Mouse (Mus musculus) gastrocnemius, postnatal 36 days (tissue): Measurements from ENCODE around the gene Zranb3. TPM values are rescaled to one million over a fixed set of nuclear protein-coding genes. Genes with fewer than 3 reads are reported as not detected.
"Not testable (repeated sequence)": the region's sequence is repeated elsewhere in the genome, so short reads cannot be mapped to it uniquely, and the experiment has no call there.

Experiments used
- DNase-seq, 2 experiments: peaks; one replicate each; pipeline ENCODE4 v3.0.0; 2022
- intact Hi-C: fragments of 180-260 bp; cut with DNase I; formaldehyde crosslinking; loops from one replicate; pipeline ENCODE4 v1.15.1; 2025
- long read RNA-seq, 2 experiments: library from polyadenylated mRNA; stranded (forward); transcript quantifications; one replicate each; pipeline ENCODE4 v2.0.0; 2021
- total RNA-seq, 2 experiments: library from RNA; stranded (reverse); gene quantifications; 2 replicates each; pipeline ENCODE4 v1.2.3; 2021

Gene Zranb3
- 1 to 10 TPM; 4.8 to 5.4 TPM for total RNA-seq
- long read RNA-seq, experiment 1, partial matches to known transcripts: 1 of 2 reads
- long read RNA-seq, experiment 1, other reads (novel, unspliced or antisense): 1 of 2 reads
- long read RNA-seq, experiment 2: 0 reads

- intact Hi-C loops: no loop called here
- DNase-seq: peak; percentile 87 to 91
Observed at GRCm38 (mm10) chr1:128102641-128103461, at the start of gene Zranb3, which contains the start of gene R3hdm1. Gene Zranb3 (minus strand): TSS chr1:128103047. Gene R3hdm1 (plus strand): TSS chr1:128103301.

- no peak for DNase-seq
- intact Hi-C loops: loop anchor here (5.0 to 10.0 kb wide), 2 partner anchors 204 to 317 kb away; no protein-coding TSS in a partner anchor
Observed at GRCm38 (mm10) chr1:128141737-128142136, 38.9 kb upstream of the Zranb3 start.

GRCm38 (mm10) chr1:128141039-128141438, 38.2 kb upstream of the Zranb3 start:
- intact Hi-C loops: loop anchor here (5.0 to 10.0 kb wide), 2 partner anchors 204 to 316 kb away; no protein-coding TSS in a partner anchor
- no peak for DNase-seq

GRCm38 (mm10) chr1:128136222-128136621, 33.4 kb upstream of the Zranb3 start:
- DNase-seq, intact Hi-C loops: not testable (repeated sequence)

GRCm38 (mm10) chr1:128120913-128121627, 18.2 kb upstream of the Zranb3 start:
- no peak for DNase-seq
- intact Hi-C loops: no loop called here

GRCm38 (mm10) chr1:128103520-128104088, 757 bp upstream of the Zranb3 start:
- DNase-seq: no peak
- intact Hi-C loops: no loop called here

GRCm38 (mm10) chr1:128102251-128102640, 601 bp downstream of the Zranb3 start:
- DNase-seq: peak in 1 of 2 experiments; percentile 27
- intact Hi-C loops: no loop called here

GRCm38 (mm10) chr1:128098309-128098708, 4.5 kb downstream of the Zranb3 start:
- DNase-seq: no peak
- intact Hi-C loops: no loop called here

GRCm38 (mm10) chr1:128094686-128095085, 8.2 kb downstream of the Zranb3 start:
- DNase-seq: no peak
- intact Hi-C loops: no loop called here

GRCm38 (mm10) chr1:128082800-128083199, 20.0 kb downstream of the Zranb3 start:
- DNase-seq: no peak
- intact Hi-C loops: no loop called here

GRCm38 (mm10) chr1:128081873-128082272, 21.0 kb downstream of the Zranb3 start:
- intact Hi-C loops: no loop called here
- DNase-seq: no peak

GRCm38 (mm10) chr1:128080936-128081696, 21.7 kb downstream of the Zranb3 start:
- no peak for DNase-seq
- intact Hi-C loops: no loop called here

- DNase-seq: no peak
- intact Hi-C loops: no loop called here
Observed at GRCm38 (mm10) chr1:128078646-128079045, 24.2 kb downstream of the Zranb3 start.

GRCm38 (mm10) chr1:128077788-128078187, 25.1 kb downstream of the Zranb3 start:
- intact Hi-C loops: no loop called here
- DNase-seq: no peak

- no peak for DNase-seq
- intact Hi-C loops: no loop called here
Observed at GRCm38 (mm10) chr1:128076791-128077479, 25.9 kb downstream of the Zranb3 start.

GRCm38 (mm10) chr1:128073051-128073450, 29.8 kb downstream of the Zranb3 start:
- intact Hi-C loops: no loop called here
- DNase-seq: no peak

GRCm38 (mm10) chr1:128070003-128070402, 32.8 kb downstream of the Zranb3 start:
- no peak for DNase-seq
- intact Hi-C loops: no loop called here

GRCm38 (mm10) chr1:128068945-128069397, 33.9 kb downstream of the Zranb3 start:
- no peak for DNase-seq
- intact Hi-C loops: no loop called here

GRCm38 (mm10) chr1:128064716-128065115, 38.1 kb downstream of the Zranb3 start:
- intact Hi-C loops: no loop called here
- DNase-seq: no peak
